Mouse (Mus musculus): Measurements from ENCODE around the gene Bst2. TPM values are rescaled to one million over a fixed set of nuclear protein-coding genes. Genes with fewer than 3 reads are reported as not detected.

Gene Bst2
- polyA plus RNA-seq, 1 experiment from 2014 or later, result 85.5 TPM

DNA sequence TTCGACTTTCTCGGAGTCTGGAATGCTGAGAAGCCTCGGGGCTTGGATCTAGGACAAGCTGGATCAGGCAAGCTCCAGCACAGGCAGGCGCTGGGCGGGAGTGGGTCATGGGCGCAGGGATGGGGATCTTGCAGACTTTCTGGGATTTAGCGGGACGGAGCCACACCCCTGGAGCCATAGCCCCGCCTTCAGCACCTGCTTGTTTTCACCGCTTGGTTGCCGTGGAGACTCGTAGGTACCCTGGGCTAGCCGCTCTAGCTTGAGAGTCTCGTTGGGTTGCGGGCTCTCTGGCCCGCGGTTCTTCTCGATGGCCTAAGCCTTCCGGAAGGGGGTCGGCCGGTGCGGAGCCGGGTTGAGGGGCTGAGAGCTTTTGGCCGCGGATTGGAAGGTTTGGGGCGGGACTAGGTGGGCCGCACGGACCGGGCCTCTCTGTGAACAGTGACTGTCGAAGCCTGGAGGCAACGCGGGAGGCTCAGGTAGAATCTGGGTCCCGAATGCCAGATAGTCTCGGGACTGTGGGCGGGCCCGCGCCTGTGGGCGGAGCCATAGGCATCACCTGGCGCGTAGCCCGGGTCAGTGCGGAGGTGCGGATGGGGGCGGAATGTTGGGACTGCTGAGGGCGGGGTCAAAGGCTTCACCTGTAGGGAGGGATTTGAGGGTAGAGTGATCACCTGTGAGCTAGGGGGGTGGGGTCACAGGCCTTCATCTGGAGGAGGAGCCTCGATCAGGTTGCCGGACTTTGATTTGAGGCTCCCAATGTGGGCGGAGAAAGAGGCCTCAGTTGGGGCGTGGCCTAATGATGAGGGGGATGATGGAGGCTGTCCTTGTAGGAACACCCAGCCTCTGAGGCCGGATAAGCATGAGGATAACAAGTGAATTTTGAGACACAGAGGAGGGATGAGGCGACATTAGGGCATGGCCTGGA is 32.4 kb upstream of the Bst2 start:
- TF ChIP-seq CTCF (IDR thresholded peaks at IDR 0.05; ENCODE audit: low read depth), result no peak
- H3K4me1 ChIP-seq (replicated peaks; ENCODE audit: control insufficient read depth, insufficient read depth, low read length), result peaks cover 2% of the 10 kb centered on the region
- no peaks in the 10 kb centered on the region for H3K9me3 ChIP-seq (ENCODE audit: control insufficient read depth)
- H3K9ac ChIP-seq (ENCODE audit: low read depth, low read length), result peak overlapping the region; percentile 55
- WGBS, result under 1% methylated on average over 51 of the region's 51 CpGs
- peak overlapping the region; percentile 47 for H3K4me3 ChIP-seq (ENCODE audit: low read depth, low read length)
- H3K36me3 ChIP-seq (ENCODE audit: control insufficient read depth, insufficient read depth), result no peaks in the 10 kb centered on the region
- peak; percentile 90 for ATAC-seq
- peak overlapping the region; percentile 82 for H3K27ac ChIP-seq (ENCODE audit: low read depth, low read length)
- peak overlapping the region; percentile 83 for H3K4me2 ChIP-seq (replicated peaks; ENCODE audit: low read depth)
- H3K27me3 ChIP-seq (replicated peaks; ENCODE audit: control insufficient read depth, insufficient read depth, low read length), result no peaks in the 10 kb centered on the region

GRCm38 (mm10) chr8:71568941-71569340 is 31.7 kb upstream of the Bst2 start:
- H3K4me2 ChIP-seq (replicated peaks; ENCODE audit: low read depth), result peak overlapping the region; percentile 83
- H3K4me1 ChIP-seq (replicated peaks; ENCODE audit: control insufficient read depth, insufficient read depth, low read length), result peaks cover 2% of the 10 kb centered on the region
- no peaks in the 10 kb centered on the region for H3K36me3 ChIP-seq (ENCODE audit: control insufficient read depth, insufficient read depth)
- H3K27ac ChIP-seq (ENCODE audit: low read depth, low read length), result no peak overlapping the region
- H3K9me3 ChIP-seq (ENCODE audit: control insufficient read depth), result no peaks in the 10 kb centered on the region; the same call in 1 of the 2 replicates
- H3K27me3 ChIP-seq (replicated peaks; ENCODE audit: control insufficient read depth, insufficient read depth, low read length), result no peaks in the 10 kb centered on the region
- H3K9ac ChIP-seq (ENCODE audit: low read depth, low read length), result no peak overlapping the region; the same call in 1 of the 2 replicates
- TF ChIP-seq CTCF (IDR thresholded peaks at IDR 0.05; ENCODE audit: low read depth), result no peak
- 28% methylated on average over 6 of the region's 6 CpGs for WGBS
- H3K4me3 ChIP-seq (ENCODE audit: low read depth, low read length), result peak overlapping the region; percentile 47; the same call in 1 of the 2 replicates
- no peak for ATAC-seq

DNA sequence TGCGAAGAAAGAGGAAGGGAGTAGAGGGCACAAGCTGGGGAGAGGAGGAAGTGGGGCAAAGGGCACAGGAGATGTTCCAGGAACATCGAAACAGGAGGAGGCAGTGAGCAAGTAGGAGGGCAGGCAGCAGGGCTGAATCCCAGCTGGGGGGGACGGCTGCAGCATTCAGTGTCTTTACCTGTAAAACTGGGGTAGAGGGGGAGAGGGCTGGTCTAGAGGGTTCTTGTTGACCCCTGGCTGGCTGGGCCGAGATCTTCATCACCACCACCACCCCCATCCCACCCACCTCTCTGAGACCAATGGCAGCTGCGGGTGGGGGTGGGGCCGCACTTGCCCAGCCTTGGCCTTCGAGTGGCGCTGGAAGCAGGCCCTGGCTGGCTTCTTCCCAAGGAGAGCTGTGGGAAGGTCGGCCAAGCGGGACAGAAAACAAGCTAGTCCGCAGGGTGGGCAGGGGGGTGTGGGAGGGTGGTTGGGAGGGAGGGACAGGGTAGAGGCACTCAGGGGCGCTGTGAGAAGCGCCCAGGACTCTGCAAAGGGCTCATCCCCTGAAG is 31.2 kb upstream of the Bst2 start, which contains the start of gene Slc27a1:
Gene Slc27a1, plus strand, starts transcription at position 496 of the 551 bp plus-strand sequence.
- no peaks in the 10 kb centered on the region for H3K36me3 ChIP-seq (ENCODE audit: control insufficient read depth, insufficient read depth)
- H3K4me1 ChIP-seq (replicated peaks; ENCODE audit: control insufficient read depth, insufficient read depth, low read length), result peaks cover 2% of the 10 kb centered on the region
- peak within 1 kb of the TSS; percentile 55 for H3K9ac ChIP-seq (ENCODE audit: low read depth, low read length)
- 23% methylated on average over 12 of the region's 13 CpGs for WGBS
- TF ChIP-seq CTCF (IDR thresholded peaks at IDR 0.05; ENCODE audit: low read depth), result no peak
- no peak for ATAC-seq
- peak within 1 kb of the TSS; percentile 82 for H3K27ac ChIP-seq (ENCODE audit: low read depth, low read length)
- H3K9me3 ChIP-seq (ENCODE audit: control insufficient read depth), result no peaks in the 10 kb centered on the region; the same call in 1 of the 2 replicates
- H3K4me2 ChIP-seq (replicated peaks; ENCODE audit: low read depth), result peak within 1 kb of the TSS; percentile 83
- peak within 1 kb of the TSS; percentile 47 for H3K4me3 ChIP-seq (ENCODE audit: low read depth, low read length)
- H3K27me3 ChIP-seq (replicated peaks; ENCODE audit: control insufficient read depth, insufficient read depth, low read length), result no peaks in the 10 kb centered on the region

DNA sequence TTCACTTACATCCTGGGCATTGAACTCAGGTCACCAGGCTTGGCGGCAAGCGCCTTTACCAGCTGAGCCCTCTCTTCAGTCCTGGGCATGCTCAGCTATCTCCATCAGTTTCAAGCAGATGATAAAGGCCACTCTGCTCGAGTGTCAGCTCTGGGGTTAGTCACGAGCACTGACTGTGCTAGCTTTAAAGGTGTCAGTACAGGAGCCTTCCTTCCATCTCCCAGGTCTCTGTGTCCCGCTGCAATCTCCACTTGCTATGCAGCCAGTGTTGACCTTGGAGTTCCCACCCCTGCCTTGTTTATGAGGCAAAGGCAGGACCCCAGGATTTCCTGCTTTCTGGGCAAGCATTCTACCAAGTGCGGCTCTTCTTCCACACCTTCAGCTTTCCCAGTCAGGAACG is 30.3 kb upstream of the Bst2 start:
- H3K27ac ChIP-seq (ENCODE audit: low read depth, low read length), result no peak overlapping the region
- peaks cover 7% of the 10 kb centered on the region for H3K4me1 ChIP-seq (replicated peaks; ENCODE audit: control insufficient read depth, insufficient read depth, low read length)
- no peak overlapping the region for H3K4me2 ChIP-seq (replicated peaks; ENCODE audit: low read depth)
- peaks cover 5% of the 10 kb centered on the region for H3K27me3 ChIP-seq (replicated peaks; ENCODE audit: control insufficient read depth, insufficient read depth, low read length)
- ATAC-seq, result no peak
- 77% methylated on average over 7 of the region's 7 CpGs for WGBS
- H3K36me3 ChIP-seq (ENCODE audit: control insufficient read depth, insufficient read depth), result no peaks in the 10 kb centered on the region
- H3K9ac ChIP-seq (ENCODE audit: low read depth, low read length), result no peak overlapping the region
- no peak overlapping the region for H3K4me3 ChIP-seq (ENCODE audit: low read depth, low read length)
- H3K9me3 ChIP-seq (ENCODE audit: control insufficient read depth), result no peaks in the 10 kb centered on the region; the same call in 1 of the 2 replicates
- no peak for TF ChIP-seq CTCF (IDR thresholded peaks at IDR 0.05; ENCODE audit: low read depth)

DNA sequence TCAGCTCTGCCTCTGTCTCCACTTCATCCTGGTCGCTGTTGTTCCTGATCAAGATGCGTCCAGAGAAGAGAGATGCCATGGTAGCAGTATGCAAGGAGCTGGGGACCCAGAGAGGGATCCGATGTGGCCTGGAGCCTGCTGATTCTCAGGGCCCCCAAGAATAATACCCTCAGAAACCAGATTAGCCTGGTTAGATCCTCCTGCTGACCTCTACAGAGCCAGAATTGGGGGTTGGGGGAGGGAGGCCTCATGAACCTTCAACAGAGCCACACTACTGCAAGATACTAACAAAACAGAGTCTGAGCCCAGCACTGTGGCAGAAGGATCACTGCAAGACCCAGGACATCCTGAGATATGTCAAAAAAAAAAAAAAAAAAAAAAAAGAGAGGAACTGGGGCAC is 29.2 kb upstream of the Bst2 start, which contains the start of gene Nxnl1:
Gene Nxnl1, minus strand, starts transcription at position 101 of the 400 bp plus-strand sequence.
- Histone ChIP-seq H3K36me3 (ENCODE audit: control insufficient read depth, insufficient read depth) (no peaks in the 10 kb centered on the region), H3K27me3 (replicated peaks; ENCODE audit: control insufficient read depth, insufficient read depth, low read length) (peaks cover 11% of the 10 kb centered on the region), H3K9ac (ENCODE audit: low read depth, low read length) (no peak within 1 kb of the TSS), H3K27ac (ENCODE audit: low read depth, low read length) (no peak within 1 kb of the TSS), H3K4me1 (replicated peaks; ENCODE audit: control insufficient read depth, insufficient read depth, low read length) (peaks cover 8% of the 10 kb centered on the region), H3K4me2 (replicated peaks; ENCODE audit: low read depth) (no peak within 1 kb of the TSS), H3K9me3 (ENCODE audit: control insufficient read depth) (no peaks in the 10 kb centered on the region; the same call in 1 of the 2 replicates), H3K4me3 (ENCODE audit: low read depth, low read length) (no peak within 1 kb of the TSS)
- no peak for ATAC-seq
- 74% methylated on average over 3 of the region's 3 CpGs for WGBS
- no peak for TF ChIP-seq CTCF (IDR thresholded peaks at IDR 0.05; ENCODE audit: low read depth)

GRCm38 (mm10) chr8:71563992-71564391 is 26.7 kb upstream of the Bst2 start:
- H3K9me3 ChIP-seq (ENCODE audit: control insufficient read depth), result no peaks in the 10 kb centered on the region; the same call in 1 of the 2 replicates
- no peak overlapping the region for H3K4me2 ChIP-seq (replicated peaks; ENCODE audit: low read depth)
- no peaks in the 10 kb centered on the region for H3K36me3 ChIP-seq (ENCODE audit: control insufficient read depth, insufficient read depth)
- no peak for ATAC-seq
- no peak overlapping the region for H3K9ac ChIP-seq (ENCODE audit: low read depth, low read length)
- no peak overlapping the region for H3K4me3 ChIP-seq (ENCODE audit: low read depth, low read length)
- WGBS, result 86% methylated on average over 4 of the region's 4 CpGs
- peaks cover 5% of the 10 kb centered on the region for H3K4me1 ChIP-seq (replicated peaks; ENCODE audit: control insufficient read depth, insufficient read depth, low read length)
- peaks cover 32% of the 10 kb centered on the region for H3K27me3 ChIP-seq (replicated peaks; ENCODE audit: control insufficient read depth, insufficient read depth, low read length)
- H3K27ac ChIP-seq (ENCODE audit: low read depth, low read length), result no peak overlapping the region
- TF ChIP-seq CTCF (IDR thresholded peaks at IDR 0.05; ENCODE audit: low read depth), result peak; percentile 53

All from intestine, postnatal 0 days (tissue).